Mouse (Mus musculus) lung, postnatal 0 days (tissue): ENCODE data around the gene Aldoc. TPM values are rescaled to one million over a fixed set of nuclear protein-coding genes. Genes with fewer than 3 reads are reported as not detected.

Source experiments
- ATAC-seq: fragments of 200-750 bp; cut with Nextera tagmentation; 2 replicates; pipeline ENCODE4 v1.8.0; 2017; ENCODE audit warnings: moderate library complexity
- DNase-seq: peaks from one replicate; pipeline ENCODE4 v3.0.0-alpha.2; 2016; ENCODE audit warnings: low spot score
- H3K27ac ChIP-seq: fragments of 300-500 bp; sonication (generic); 2 replicates; pipeline ENCODE4 v1.5.1; 2014; ENCODE audit warnings: antibody characterized with exemption, mild to moderate bottlenecking, low read length, mixed read lengths
- H3K27me3 ChIP-seq: fragments of 300-500 bp; sonication (generic); replicated peaks from 2 replicates; pipeline ENCODE4 v1.6.1; 2014; ENCODE audit warnings: low read length, mixed read lengths; ENCODE audit not compliant: insufficient read depth
- H3K36me3 ChIP-seq: fragments of 300-500 bp; sonication (generic); 2 replicates; pipeline ENCODE4 v1.6.1; 2014; ENCODE audit warnings: low read length, mixed read lengths; ENCODE audit not compliant: insufficient read depth
- H3K4me1 ChIP-seq: fragments of 300-500 bp; sonication (generic); 2 replicates; pipeline ENCODE4 v1.6.1; 2014; ENCODE audit warnings: antibody characterized with exemption, low read depth, low read length, mixed read lengths; ENCODE audit not compliant: insufficient read depth
- H3K4me2 ChIP-seq: fragments of 300-500 bp; sonication (generic); replicated peaks from 2 replicates; pipeline ENCODE4 v1.6.1; 2014; ENCODE audit warnings: low read depth, mild to moderate bottlenecking, low read length, moderate library complexity, mixed read lengths
- H3K4me3 ChIP-seq: fragments of 300-500 bp; sonication (generic); 2 replicates; pipeline ENCODE4 v1.5.1; 2014; ENCODE audit warnings: low read depth, low read length
- H3K9ac ChIP-seq: fragments of 300-500 bp; sonication (generic); replicated peaks from 2 replicates; pipeline ENCODE4 v1.6.1; 2014; ENCODE audit warnings: low read depth, mild to moderate bottlenecking
- H3K9me3 ChIP-seq: fragments of 300-500 bp; sonication (generic); 2 replicates; pipeline ENCODE4 v1.6.1; 2016; ENCODE audit warnings: low read length, mixed read lengths
- CTCF ChIP-seq: IDR thresholded peaks from 2 replicates; pipeline ENCODE4 v1.5.1; 2016; ENCODE audit warnings: antibody characterized with exemption, mild to moderate bottlenecking
- EP300 ChIP-seq: IDR thresholded peaks from 2 replicates; pipeline ENCODE4 v1.6.1; 2016; ENCODE audit warnings: antibody characterized with exemption, mild to moderate bottlenecking, control low read depth
- WGBS: fragments of 180-500 bp; shearing (Covaris S2); extraction: QIAGEN DNeasy Blood & Tissue Kit; methylation state at CpG from one replicate; pipeline ENCODE4 v1.1.7; 2014; 5-methylcytosine and 5-hydroxymethylcytosine counted together
- polyA plus RNA-seq: library from polyadenylated mRNA; unstranded; fragments of >200 nt; fragmentation: Nextera tagmentation; extraction: Ambion mirVana; gene quantifications from 2 replicates; pipeline ENCODE4 v1.2.1, GENCODE M21; 2015

Gene Aldoc
- polyA plus RNA-seq, 1 experiment from 2014 or later, result 12.7 TPM

GRCm38 (mm10) chr11:78290654-78291053, 32.1 kb upstream of the Aldoc start, which contains the start of gene BC030499:
Gene BC030499, plus strand, starts transcription at chr11:78290841.
- no peak within 1 kb of the TSS for H3K4me3 ChIP-seq
- H3K27me3 ChIP-seq, result no peaks in the 10 kb centered on the region
- no peak for ATAC-seq
- H3K9me3 ChIP-seq, result no peaks in the 10 kb centered on the region
- no peak for TF ChIP-seq CTCF
- TF ChIP-seq EP300, result no peak
- no peak within 1 kb of the TSS for H3K4me2 ChIP-seq
- no peak within 1 kb of the TSS for H3K27ac ChIP-seq
- H3K36me3 ChIP-seq, result peaks cover 43% of the 10 kb centered on the region
- no peak for DNase-seq
- no peaks in the 10 kb centered on the region for H3K4me1 ChIP-seq
- H3K9ac ChIP-seq, result no peak within 1 kb of the TSS
- WGBS, result 85% methylated on average over 4 of the region's 4 CpGs

GRCm38 (mm10) chr11:78294585-78294984, 28.2 kb upstream of the Aldoc start:
- ATAC-seq (no peak), DNase-seq (no peak)
- Histone ChIP-seq H3K4me1 (no peaks in the 10 kb centered on the region), H3K27me3 (no peaks in the 10 kb centered on the region), H3K9ac (no peak overlapping the region), H3K4me2 (no peak overlapping the region), H3K4me3 (no peak overlapping the region), H3K9me3 (no peaks in the 10 kb centered on the region), H3K27ac (no peak overlapping the region), H3K36me3 (peaks cover 13% of the 10 kb centered on the region; the same call in 1 of the 2 replicates)
- TF ChIP-seq CTCF (no peak), EP300 (no peak)
- WGBS, result 93% methylated on average over 6 of the region's 6 CpGs

- Histone ChIP-seq H3K27me3 (no peaks in the 10 kb centered on the region), H3K9ac (no peak overlapping the region), H3K9me3 (no peaks in the 10 kb centered on the region), H3K4me2 (peak overlapping the region; percentile 91), H3K4me1 (no peaks in the 10 kb centered on the region), H3K4me3 (peak overlapping the region; percentile 71), H3K27ac (no peak overlapping the region), H3K36me3 (no peaks in the 10 kb centered on the region)
- TF ChIP-seq EP300, result no peak
- TF ChIP-seq CTCF, result no peak
- 51% methylated on average over 7 of the region's 7 CpGs for WGBS
- ATAC-seq (peak; percentile 23; the same call in 1 of the 2 replicates), DNase-seq (no peak)
Observed at GRCm38 (mm10) chr11:78300917-78301316, 21.9 kb upstream of the Aldoc start.

GRCm38 (mm10) chr11:78301357-78302084, 21.2 kb upstream of the Aldoc start, which contains the start of gene Spag5:
Gene Spag5, plus strand, starts transcription at chr11:78301529.
- Histone ChIP-seq H3K27me3 (no peaks in the 10 kb centered on the region), H3K9me3 (no peaks in the 10 kb centered on the region), H3K4me1 (no peaks in the 10 kb centered on the region), H3K27ac (no peak within 1 kb of the TSS), H3K36me3 (no peaks in the 10 kb centered on the region), H3K9ac (no peak within 1 kb of the TSS), H3K4me3 (peak within 1 kb of the TSS; percentile 71), H3K4me2 (peak within 1 kb of the TSS; percentile 91)
- peak; percentile 100 for ATAC-seq
- DNase-seq, result peak; percentile 95
- WGBS, result under 1% methylated on average over 49 of the region's 49 CpGs
- TF ChIP-seq CTCF (no peak), EP300 (no peak)

GRCm38 (mm10) chr11:78305272-78305671, 17.5 kb upstream of the Aldoc start:
- ATAC-seq (no peak), DNase-seq (no peak)
- TF ChIP-seq CTCF (no peak), EP300 (no peak)
- Histone ChIP-seq H3K4me3 (no peak overlapping the region), H3K4me2 (no peak overlapping the region), H3K9ac (no peak overlapping the region), H3K27me3 (no peaks in the 10 kb centered on the region), H3K36me3 (no peaks in the 10 kb centered on the region), H3K9me3 (no peaks in the 10 kb centered on the region), H3K4me1 (no peaks in the 10 kb centered on the region), H3K27ac (no peak overlapping the region)
- WGBS, result 83% methylated on average over 4 of the region's 4 CpGs

- ATAC-seq, result no peak
- Histone ChIP-seq H3K4me3 (no peak overlapping the region), H3K36me3 (no peaks in the 10 kb centered on the region), H3K9ac (no peak overlapping the region), H3K27me3 (no peaks in the 10 kb centered on the region), H3K4me1 (no peaks in the 10 kb centered on the region), H3K27ac (no peak overlapping the region), H3K4me2 (no peak overlapping the region), H3K9me3 (no peaks in the 10 kb centered on the region)
- WGBS, result 87% methylated on average over 8 of the region's 8 CpGs
- DNase-seq, result no peak
- TF ChIP-seq CTCF, result no peak
- TF ChIP-seq EP300, result no peak
Observed at GRCm38 (mm10) chr11:78310861-78311511, 11.8 kb upstream of the Aldoc start.
